Comparison of ENCODE assay signal across 15 mouse cellular contexts in genomic region chr12:75856096-75856868, GRCm38 (mm10). TPM values are rescaled to one million over a fixed set of nuclear protein-coding genes. Genes with fewer than 3 reads are reported as not detected.
DNase-seq lines count a peak whose midpoint lies in the region; ATAC-seq and TF ChIP-seq lines count a peak whose summit lies in the region.
"Had no signal": no experiment of that assay in that cellular context is flagged by ENCODE, and none has a peak within 500 bp of the region (broad histone marks: within the 10 kb centered on the region; RNA-seq: fewer than 3 reads in every experiment).

No protein-coding gene starts in this region.

- intact Hi-C loops in heart, postnatal 10 days (cut with DNase I) = no loop called here

- H3K4me1 ChIP-seq in heart, embryonic 15.5 days (replicated peaks) = peaks cover 38% of the 10 kb centered on the region
- peaks cover 23% of the 10 kb centered on the region for H3K4me1 ChIP-seq in intestine, embryonic 16.5 days (ENCODE audit: control insufficient read depth, insufficient read depth, low read length)
- H3K4me1 ChIP-seq in stomach, postnatal 0 days (replicated peaks; ENCODE audit: control insufficient read depth, insufficient read depth) = 0 out of 2 replicates have a peak, but pooled peaks cover 8% of the 10 kb centered on the region

- H3K9me3 ChIP-seq in heart, embryonic 15.5 days (replicated peaks) = no peaks in the 10 kb centered on the region
- no peaks in the 10 kb centered on the region for H3K9me3 ChIP-seq in intestine, embryonic 16.5 days (ENCODE audit: control insufficient read depth, low read length)
- H3K9me3 ChIP-seq in stomach, postnatal 0 days (ENCODE audit: control insufficient read depth, low read length) = no peaks in the 10 kb centered on the region
- H3K9me3 ChIP-seq: midbrain, embryonic 12.5 days had no signal

- TF ChIP-seq EP300 in stomach, postnatal 0 days (optimal IDR thresholded peaks at IDR 0.05) = no peak

- no peaks in the 10 kb centered on the region for H3K27me3 ChIP-seq in heart, embryonic 15.5 days
- no peaks in the 10 kb centered on the region for H3K27me3 ChIP-seq in intestine, embryonic 16.5 days (replicated peaks; ENCODE audit: control insufficient read depth, insufficient read depth, low read length)
- no peaks in the 10 kb centered on the region for H3K27me3 ChIP-seq in stomach, postnatal 0 days (ENCODE audit: control insufficient read depth, insufficient read depth, low read length)
- H3K27me3 ChIP-seq: midbrain, embryonic 12.5 days had no signal

- TF ChIP-seq CTCF in stomach, postnatal 0 days (IDR thresholded peaks at IDR 0.05; ENCODE audit: low read depth) = no peak

- ATAC-seq in heart, embryonic 15.5 days (replicated peaks; ENCODE audit: insufficient number of reproducible peaks, insufficient read depth, low FRiP score, low read depth) = no peak
- ATAC-seq in intestine, embryonic 16.5 days = peak; percentile 63
- peak; percentile 54 for ATAC-seq in stomach, postnatal 0 days (ENCODE audit: low FRiP score, low TSS enrichment)
- no peak for ATAC-seq in CD4-positive, CD25-positive, alpha-beta regulatory T cell, adult 4 months
- ATAC-seq: activated CD4-positive, CD25-positive, alpha-beta regulatory T cell, adult 4 months; liver, postnatal 0 days had no signal

- no peak overlapping the region for H3K9ac ChIP-seq in heart, embryonic 15.5 days
- H3K9ac ChIP-seq in intestine, embryonic 16.5 days (ENCODE audit: low read depth, low read length) = no peak overlapping the region
- no peak overlapping the region for H3K9ac ChIP-seq in stomach, postnatal 0 days (ENCODE audit: low read length)
- H3K9ac ChIP-seq: liver, postnatal 0 days; midbrain, embryonic 12.5 days had no signal

- H3K4me3 ChIP-seq in heart, embryonic 15.5 days = no peak overlapping the region
- no peak overlapping the region for H3K4me3 ChIP-seq in intestine, embryonic 16.5 days (ENCODE audit: low read length)
- no peak overlapping the region for H3K4me3 ChIP-seq in stomach, postnatal 0 days (ENCODE audit: low read depth, low read length)
- H3K4me3 ChIP-seq: midbrain, embryonic 12.5 days had no signal

- no peak overlapping the region for H3K4me2 ChIP-seq in heart, embryonic 15.5 days
- H3K4me2 ChIP-seq in intestine, embryonic 16.5 days (ENCODE audit: low read depth, low read length) = no peak overlapping the region
- H3K4me2 ChIP-seq in stomach, postnatal 0 days (replicated peaks; ENCODE audit: low read depth) = no peak overlapping the region
- H3K4me2 ChIP-seq: midbrain, embryonic 12.5 days had no signal

- WGBS in heart, embryonic 15.5 days = 55% methylated on average over 14 of the region's 14 CpGs
- WGBS in intestine, embryonic 16.5 days = 60% methylated on average over 14 of the region's 14 CpGs
- WGBS in stomach, postnatal 0 days = 59% methylated on average over 14 of the region's 14 CpGs

- DNase-seq in heart, postnatal 10 days = no peak
- DNase-seq in urinary bladder, postnatal 14 days (ENCODE audit: low spot score) = peak; percentile 37
- DNase-seq in urinary bladder, postnatal 10 days (ENCODE audit: low spot score) = no peak
- DNase-seq in stomach, postnatal 0 days (ENCODE audit: low spot score) = no peak
- DNase-seq in ovary, postnatal 14 days (ENCODE audit: low spot score) = no peak
- DNase-seq: cerebellum, postnatal 25 days; heart, adult 11 months; liver, postnatal 0 days; lung, postnatal 36 days; thymus, adult 2 months had no signal

- 0 out of 2 replicates have a peak overlapping the region, but pooled peaks have one; percentile 18 for H3K27ac ChIP-seq in heart, embryonic 15.5 days
- peak overlapping the region; percentile 37 for H3K27ac ChIP-seq in intestine, embryonic 16.5 days (ENCODE audit: low read length)
- no peak overlapping the region for H3K27ac ChIP-seq in stomach, postnatal 0 days (replicated peaks)
- H3K27ac ChIP-seq: midbrain, embryonic 12.5 days had no signal

- H3K36me3 ChIP-seq in heart, embryonic 15.5 days = no peaks in the 10 kb centered on the region
- no peaks in the 10 kb centered on the region for H3K36me3 ChIP-seq in intestine, embryonic 16.5 days (ENCODE audit: control insufficient read depth, insufficient read depth, low read length)
- H3K36me3 ChIP-seq in stomach, postnatal 0 days (ENCODE audit: control insufficient read depth, insufficient read depth, low read length) = no peaks in the 10 kb centered on the region
- H3K36me3 ChIP-seq: midbrain, embryonic 12.5 days had no signal

RNA-seq across cellular contexts. Expression of gene Syne2, which starts 38.3 kb away (rescaled TPM):
- 38.7 and 45.7 TPM in 2 replicates for polyA plus RNA-seq in heart, embryonic 15.5 days (2015; fragmentation: Nextera tagmentation; extraction: Ambion mirVana)
- 10 to 100 TPM; 55.8 to 59.1 TPM for total RNA-seq in heart, postnatal 10 days (2021)
- polyA plus RNA-seq in intestine, embryonic 16.5 days (2015; fragmentation: Nextera tagmentation; extraction: Ambion mirVana) = 26.1 and 28.4 TPM in 2 replicates
- 13.7 and 16.1 TPM in 2 replicates for polyA plus RNA-seq in stomach, postnatal 0 days (2015; fragmentation: Nextera tagmentation; extraction: Ambion mirVana)
- 10 to 100 TPM; 10.9 to 19.2 TPM for polyA plus RNA-seq in CD4-positive, CD25-positive, alpha-beta regulatory T cell, adult 4 months (2017; shearing (Covaris generic))

Comparison
In these comparisons a context has a peak if more than half of its experiments do, and no peak if none do; other contexts are left out.
1. ATAC-seq: peak in intestine, embryonic 16.5 days (single experiment) and stomach, postnatal 0 days (single experiment); none in heart, embryonic 15.5 days (single experiment) and CD4-positive, CD25-positive, alpha-beta regulatory T cell, adult 4 months (single experiment).